Mouse (Mus musculus) lung, postnatal 4 days (tissue): ENCODE results near the gene Kif11.

Experiments used
- DNase-seq, 2 experiments: peaks; one replicate each; pipeline ENCODE4 v3.0.0; 2021

Kif11 gene

GRCm38 (mm10) chr19:37375755-37376615, at the start of gene Kif11:
Kif11 (plus strand) TSS chr19:37376403.
- DNase-seq: peak; percentile 97

DNA sequence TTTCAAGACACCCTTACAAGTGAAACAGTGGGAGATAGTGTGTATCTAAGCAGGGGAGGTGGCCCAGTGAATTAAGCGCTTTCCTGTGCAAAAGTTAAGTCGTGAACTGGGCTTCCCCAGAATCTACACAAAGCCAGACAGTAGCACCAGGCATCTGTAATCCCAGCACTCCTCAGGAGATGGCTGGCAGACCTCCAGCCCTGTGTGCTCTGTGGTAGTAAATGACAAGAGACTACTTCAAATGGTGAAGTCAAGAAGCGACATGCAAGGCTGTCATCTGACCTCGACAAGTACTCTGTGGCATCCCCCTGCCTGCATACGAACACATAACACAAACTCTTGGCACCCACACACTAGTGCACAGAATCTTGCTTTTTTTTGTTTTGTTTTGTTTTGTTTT, 49.0 kb upstream of the Kif11 start:
- no peak for DNase-seq

- no peak for DNase-seq
Observed at GRCm38 (mm10) chr19:37332726-37333125, 43.5 kb upstream of the Kif11 start.

DNA sequence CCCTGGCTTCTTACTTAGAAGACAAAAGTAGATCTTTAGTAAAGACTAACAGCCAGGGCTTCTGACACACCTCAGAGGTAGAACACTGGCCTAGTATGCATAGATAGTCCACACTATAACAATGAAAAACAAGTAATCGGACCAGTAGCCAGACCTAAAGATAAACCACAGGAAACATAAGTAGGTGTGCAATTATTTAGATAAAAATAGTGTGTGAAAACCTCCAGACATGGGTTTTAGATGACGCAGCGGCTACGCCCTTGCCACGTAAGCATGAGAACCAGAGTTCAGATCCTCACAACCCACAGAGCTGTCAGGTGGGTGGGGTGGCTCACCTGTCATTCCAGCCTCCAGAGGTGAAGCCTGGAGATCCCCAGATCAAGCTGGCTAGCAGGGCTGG, 42.8 kb upstream of the Kif11 start:
- DNase-seq: no peak

GRCm38 (mm10) chr19:37335392-37335791, 40.8 kb upstream of the Kif11 start:
- DNase-seq: no peak

GRCm38 (mm10) chr19:37337752-37338151, 38.5 kb upstream of the Kif11 start, which contains the start of gene Ide:
Ide (minus strand) TSS chr19:37337852.
- DNase-seq: no peak

GRCm38 (mm10) chr19:37340495-37340894, 35.7 kb upstream of the Kif11 start:
- no peak for DNase-seq

GRCm38 (mm10) chr19:37340931-37341330, 35.3 kb upstream of the Kif11 start:
- no peak for DNase-seq

DNA sequence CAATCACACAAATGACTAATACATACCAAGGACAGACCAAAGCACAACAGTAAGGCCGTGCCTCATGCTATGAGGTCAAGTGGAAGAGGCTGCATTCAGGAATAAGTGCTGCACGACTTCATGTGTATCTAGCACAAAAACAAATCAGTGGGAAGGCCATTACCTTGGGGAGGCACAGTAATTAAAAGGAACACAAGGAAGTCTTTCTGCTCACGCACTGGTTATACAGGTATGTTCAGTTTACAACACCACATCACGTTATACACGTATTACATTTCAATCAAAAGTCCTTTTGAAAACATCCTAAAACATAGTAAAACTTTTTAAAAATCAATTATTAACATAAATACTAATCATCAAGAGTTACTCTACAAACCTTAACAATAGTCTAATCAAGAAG, 32.3 kb upstream of the Kif11 start:
- DNase-seq: no peak

DNA sequence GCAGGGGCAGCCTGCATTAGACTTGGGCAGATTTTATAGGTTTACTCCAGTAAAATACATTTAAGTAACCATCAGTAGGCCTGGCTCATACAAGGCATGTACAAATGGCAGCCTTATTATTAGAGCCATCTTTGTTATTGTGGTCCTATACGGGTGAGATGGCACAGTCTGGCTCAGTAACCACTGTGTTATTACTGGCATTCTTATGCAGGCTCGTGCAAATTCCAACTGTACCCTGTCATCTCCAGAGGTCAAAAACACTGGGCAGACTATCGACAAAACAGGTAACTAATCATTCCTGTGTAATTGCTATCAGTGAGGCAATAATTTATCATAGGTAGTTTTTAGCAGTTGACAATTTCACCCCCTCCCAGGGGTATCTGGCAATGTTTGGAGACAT, 29.9 kb upstream of the Kif11 start:
- DNase-seq: no peak

GRCm38 (mm10) chr19:37348331-37348730, 27.9 kb upstream of the Kif11 start:
- no peak for DNase-seq

- DNase-seq: no peak
Observed at GRCm38 (mm10) chr19:37348952-37349351, 27.3 kb upstream of the Kif11 start.

GRCm38 (mm10) chr19:37352756-37353155, 23.4 kb upstream of the Kif11 start:
- DNase-seq: no peak

GRCm38 (mm10) chr19:37353331-37353730, 22.9 kb upstream of the Kif11 start:
- DNase-seq: no peak

DNA sequence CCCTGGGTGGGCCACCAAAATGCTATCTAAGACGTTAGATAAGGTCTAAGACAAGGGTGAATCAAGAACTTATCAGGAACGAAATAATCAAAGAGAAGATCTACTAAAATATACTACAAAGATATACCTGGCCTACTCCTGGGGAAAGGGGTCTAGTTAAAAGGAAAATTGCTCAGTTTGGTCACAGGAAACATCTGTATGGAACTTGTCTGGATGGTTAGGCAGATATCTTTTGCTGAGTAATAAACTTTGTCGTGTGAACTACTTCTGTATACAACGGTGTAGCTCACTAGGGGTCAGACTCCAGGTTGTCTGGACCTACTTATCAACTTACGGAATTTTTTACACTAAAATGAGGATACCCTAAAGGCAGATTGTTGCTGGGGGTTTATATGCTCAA, 16.2 kb upstream of the Kif11 start:
- DNase-seq: no peak

DNA sequence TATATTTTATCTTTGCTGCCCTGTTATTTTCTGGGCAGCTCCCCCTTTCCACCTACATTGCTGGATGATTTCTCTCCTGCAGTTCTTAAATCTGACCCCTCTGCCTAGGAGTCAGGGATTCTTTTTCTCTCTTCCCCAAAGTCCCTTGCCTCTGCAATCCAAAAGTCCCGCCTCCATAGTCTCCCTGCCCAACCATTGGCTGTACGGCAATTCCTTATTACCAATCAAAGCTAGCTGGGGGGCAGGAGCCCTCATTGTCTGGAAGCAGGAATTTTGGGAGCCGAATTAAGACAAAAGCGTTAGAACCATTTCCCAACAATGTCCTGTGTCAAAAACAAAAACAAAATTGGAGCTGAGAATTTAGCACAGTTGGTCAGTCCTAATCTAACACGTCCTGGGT, 13.7 kb upstream of the Kif11 start:
- DNase-seq: no peak

DNA sequence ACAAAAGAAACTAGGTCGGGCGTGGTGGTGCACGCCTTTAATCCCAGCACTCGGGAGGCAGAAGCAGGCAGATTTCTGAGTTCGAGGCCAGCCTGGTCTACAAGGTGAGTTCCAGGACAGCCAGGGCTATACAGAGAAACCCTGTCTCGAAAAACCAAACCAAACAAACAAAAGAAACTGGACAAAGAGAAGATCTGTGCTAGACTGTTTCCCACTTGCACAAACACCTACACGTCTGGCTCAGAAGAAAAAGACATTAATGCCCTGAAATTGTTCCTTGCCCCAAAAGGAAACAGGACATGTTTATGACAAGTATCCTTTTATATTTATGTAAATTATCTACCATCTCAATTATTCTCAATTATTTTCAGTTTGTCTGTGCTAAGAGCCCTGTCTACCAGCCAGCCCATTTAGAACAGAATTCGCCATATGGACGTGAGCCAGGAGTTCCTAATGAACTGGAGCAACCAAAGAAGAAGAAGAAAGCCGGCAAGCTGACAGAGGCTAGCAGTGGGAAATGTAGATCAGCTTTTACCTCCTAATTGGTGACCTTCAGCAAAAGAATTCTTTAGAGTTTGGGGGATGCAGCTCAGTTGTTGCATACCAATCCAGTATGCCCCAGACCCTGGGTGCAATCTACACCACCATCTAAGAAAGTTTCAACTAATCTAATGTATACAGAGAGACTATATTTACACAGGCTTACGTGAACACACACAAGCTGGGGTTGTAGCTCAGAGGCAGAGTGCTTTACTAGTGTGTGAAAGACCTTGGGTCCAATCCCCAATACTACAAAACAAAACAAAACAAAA, 12.9 kb upstream of the Kif11 start:
- no peak for DNase-seq

- DNase-seq: no peak
Observed at GRCm38 (mm10) chr19:37368990-37369389, 7.2 kb upstream of the Kif11 start.

GRCm38 (mm10) chr19:37369921-37370320, 6.3 kb upstream of the Kif11 start:
- no peak for DNase-seq

DNA sequence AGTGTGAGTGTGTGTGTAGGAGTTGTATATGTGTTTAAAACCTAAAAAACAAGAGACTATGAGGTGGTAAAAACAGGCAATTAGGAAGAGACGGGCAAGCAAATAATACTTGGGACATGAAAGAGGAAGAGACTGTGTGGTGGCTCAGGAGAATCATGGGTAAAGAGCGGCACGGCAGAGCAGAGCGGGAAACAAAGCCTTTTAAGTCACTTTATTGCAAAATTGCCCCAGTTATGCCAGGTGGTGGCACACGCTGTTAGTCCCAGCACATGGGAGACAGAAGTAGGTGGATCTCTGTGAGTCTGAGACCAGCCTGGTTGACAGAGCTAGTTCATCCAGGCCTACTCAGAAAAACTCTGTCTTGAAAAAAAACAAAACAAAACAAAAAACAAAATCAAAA, 5.8 kb upstream of the Kif11 start:
- peak; percentile 11 to 23 for DNase-seq

DNA sequence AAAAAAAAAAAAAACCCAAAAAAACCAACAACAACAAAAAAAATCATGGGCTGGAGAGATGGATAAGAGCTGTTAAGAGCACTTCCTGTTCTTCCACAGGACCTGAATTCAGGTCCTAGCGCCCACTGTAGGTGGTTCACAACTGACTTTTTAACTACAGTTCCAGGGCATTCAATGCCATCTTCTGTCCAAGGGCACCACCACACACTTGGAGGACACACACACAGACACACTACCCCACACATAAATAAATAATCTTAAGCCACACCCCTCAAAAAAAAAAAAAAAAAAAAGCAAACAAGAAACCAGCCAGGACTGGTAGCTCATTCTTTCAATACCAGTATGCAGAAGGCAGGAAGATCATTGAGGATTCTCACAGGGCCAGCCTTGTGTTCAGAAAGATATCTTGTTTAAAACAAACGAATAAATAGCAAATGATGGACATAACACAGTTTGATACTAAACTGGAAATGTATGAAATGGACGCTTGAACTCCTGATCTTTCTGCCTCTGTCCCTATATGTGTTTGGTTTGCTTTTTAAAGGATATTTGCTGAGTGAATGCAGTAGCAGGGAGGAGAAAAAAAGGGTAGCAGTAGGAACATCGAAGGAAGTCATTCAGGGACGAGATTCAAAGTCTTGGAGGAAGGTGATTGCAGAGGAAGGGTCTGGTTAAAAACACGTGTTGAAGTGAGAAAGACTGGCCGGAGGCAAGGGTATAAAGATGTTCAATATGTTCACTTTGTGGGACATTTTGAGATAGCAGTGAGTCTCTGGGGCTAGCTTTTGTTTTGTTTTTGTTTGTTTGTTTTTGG, 1.1 kb upstream of the Kif11 start:
- DNase-seq: no peak

- no peak for DNase-seq
Observed at GRCm38 (mm10) chr19:37376841-37377240, 638 bp downstream of the Kif11 start.

DNA sequence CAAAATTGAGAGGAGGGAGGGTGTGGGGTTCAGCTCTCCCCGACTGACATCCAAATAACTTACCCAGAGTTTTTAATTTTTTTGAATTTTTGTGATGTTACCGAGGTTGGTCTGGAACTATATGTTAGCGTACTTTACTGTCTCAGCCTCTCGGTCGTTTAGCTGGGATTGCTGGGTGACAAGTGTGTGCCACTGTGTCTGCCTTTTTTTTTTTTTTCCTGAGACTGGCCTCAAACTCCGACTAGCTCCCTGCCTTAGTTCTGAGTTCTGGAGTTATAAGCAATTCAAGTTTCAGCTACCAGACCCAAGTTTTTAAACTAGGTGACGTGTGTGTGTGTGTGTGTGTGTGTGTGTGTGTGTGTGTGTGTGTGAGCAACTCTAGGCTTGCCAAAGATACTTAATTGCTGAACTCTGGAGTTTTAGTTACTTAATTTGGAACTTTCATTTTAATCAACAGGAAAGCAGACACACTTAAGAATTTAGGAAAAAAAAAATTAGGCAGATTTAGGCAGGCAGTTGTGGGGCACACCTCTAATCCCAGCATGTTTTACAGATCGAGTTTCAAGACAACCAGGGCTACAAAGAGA, 1.3 kb downstream of the Kif11 start:
- DNase-seq: no peak
